Mouse (Mus musculus): Measurements from ENCODE around the gene Uhrf1. TPM values are rescaled to one million over a fixed set of nuclear protein-coding genes. Genes with fewer than 3 reads are reported as not detected.
"Not testable (repeated sequence)": the region's sequence is repeated elsewhere in the genome, so short reads cannot be mapped to it uniquely, and the experiment has no call there.

Gene Uhrf1
- 10 to 100 TPM; 19.4 to 33.7 TPM for polyA plus RNA-seq (2017; shearing (Covaris generic))

GRCm38 (mm10) chr17:56303160-56303846 lies at the start of gene Uhrf1:
TSS of gene Uhrf1 (plus strand) at chr17:56303321.
- ATAC-seq: peak; percentile 37

GRCm38 (mm10) chr17:56254695-56255094 lies 48.4 kb upstream of the Uhrf1 start:
- ATAC-seq: no peak

GRCm38 (mm10) chr17:56255429-56255828 lies 47.7 kb upstream of the Uhrf1 start:
- no peak for ATAC-seq

GRCm38 (mm10) chr17:56255863-56256238 lies 47.3 kb upstream of the Uhrf1 start:
- peak; percentile 87 for ATAC-seq

GRCm38 (mm10) chr17:56256239-56256881 lies 46.8 kb upstream of the Uhrf1 start, which contains the start of gene Fem1a:
TSS of gene Fem1a (plus strand) at chr17:56256810.
- ATAC-seq: peak; percentile 84

- ATAC-seq: no peak
These were observed 45.8 kb upstream of the Uhrf1 start for GRCm38 (mm10) chr17:56257181-56257894.

GRCm38 (mm10) chr17:56258269-56258668 lies 44.9 kb upstream of the Uhrf1 start:
- not testable (repeated sequence) for ATAC-seq

GRCm38 (mm10) chr17:56258812-56259211 lies 44.3 kb upstream of the Uhrf1 start:
- ATAC-seq: not testable (repeated sequence)

GRCm38 (mm10) chr17:56259301-56260037 lies 43.7 kb upstream of the Uhrf1 start:
- no peak for ATAC-seq

- ATAC-seq: no peak
These were observed 42.0 kb upstream of the Uhrf1 start for GRCm38 (mm10) chr17:56261166-56261565.

- ATAC-seq: no peak
These were observed 40.5 kb upstream of the Uhrf1 start for GRCm38 (mm10) chr17:56262645-56263094.

- ATAC-seq: no peak
These were observed 39.1 kb upstream of the Uhrf1 start for GRCm38 (mm10) chr17:56264020-56264419.

- no peak for ATAC-seq
These were observed 38.1 kb upstream of the Uhrf1 start for GRCm38 (mm10) chr17:56265011-56265410.

GRCm38 (mm10) chr17:56265869-56266268 lies 37.3 kb upstream of the Uhrf1 start:
- ATAC-seq: no peak

GRCm38 (mm10) chr17:56266271-56266670 lies 36.9 kb upstream of the Uhrf1 start:
- no peak for ATAC-seq

GRCm38 (mm10) chr17:56269153-56269630 lies 33.9 kb upstream of the Uhrf1 start:
- peak; percentile 97 for ATAC-seq

- ATAC-seq: no peak
These were observed 33.4 kb upstream of the Uhrf1 start for GRCm38 (mm10) chr17:56269741-56270140.

- no peak for ATAC-seq
These were observed 31.4 kb upstream of the Uhrf1 start for GRCm38 (mm10) chr17:56271609-56272253.

GRCm38 (mm10) chr17:56272644-56273043 lies 30.5 kb upstream of the Uhrf1 start:
- no peak for ATAC-seq

- no peak for ATAC-seq
These were observed 29.6 kb upstream of the Uhrf1 start for GRCm38 (mm10) chr17:56273482-56273881.

GRCm38 (mm10) chr17:56273986-56274385 lies 29.1 kb upstream of the Uhrf1 start:
- ATAC-seq: no peak
